8 mouse cellular contexts compared by ENCODE assay signal in genomic region chr3:103171505-103172267, GRCm38 (mm10). TPM values are rescaled to one million over a fixed set of nuclear protein-coding genes. Genes with fewer than 3 reads are reported as not detected.
A peak's percentile ranks its signal among the peaks of the same experiment; 100 is the strongest.
DNase-seq lines count a peak whose midpoint lies in the region; ATAC-seq and TF ChIP-seq lines count a peak whose summit lies in the region.

Gene Bcas2 (plus strand): TSS chr3:103171655.

- H3K9me3 ChIP-seq in heart, embryonic 10.5 days, result no peaks in the 10 kb centered on the region
- H3K9me3 ChIP-seq in kidney, embryonic 15.5 days (replicated peaks), result no peaks in the 10 kb centered on the region

- under 1% methylated on average over 56 of the region's 56 CpGs for WGBS in heart, embryonic 10.5 days
- under 1% methylated on average over 56 of the region's 56 CpGs for WGBS in kidney, embryonic 15.5 days

- peaks cover 32% of the 10 kb centered on the region for H3K36me3 ChIP-seq in heart, embryonic 10.5 days
- H3K36me3 ChIP-seq in kidney, embryonic 15.5 days, result peaks cover 33% of the 10 kb centered on the region

- peak; percentile 96 for ATAC-seq in kidney, embryonic 15.5 days (replicated peaks; ENCODE audit: low FRiP score)
- ATAC-seq in monocyte, adult 5-6 weeks (replicated peaks; ENCODE audit: insufficient number of reproducible peaks, low FRiP score, low TSS enrichment, poor library complexity, severe bottlenecking), result peak; percentile 89

- no peak; the same call in 1 of the 2 replicates for TF ChIP-seq POLR2A in bone marrow macrophage, adult 2 months (IDR thresholded peaks at IDR 0.05; ENCODE audit: borderline replicate concordance, low read depth, low read length)
- TF ChIP-seq POLR2A in embryonic fibroblast, embryonic 13.5 days (IDR thresholded peaks at IDR 0.05; ENCODE audit: low read depth, low read length), result peak; percentile 96

- peaks cover 9% of the 10 kb centered on the region for H3K4me1 ChIP-seq in bone marrow macrophage, adult 2 months (ENCODE audit: control insufficient read depth, insufficient read depth, low read length)
- H3K4me1 ChIP-seq in embryonic fibroblast, embryonic 13.5 days (ENCODE audit: control insufficient read depth, insufficient read depth, low read length), result no peaks in the 10 kb centered on the region
- 0 out of 2 replicates have a peak, but pooled peaks cover 9% of the 10 kb centered on the region for H3K4me1 ChIP-seq in heart, embryonic 10.5 days
- peaks cover 12% of the 10 kb centered on the region for H3K4me1 ChIP-seq in kidney, embryonic 15.5 days

- H3K27ac ChIP-seq in bone marrow macrophage, adult 2 months (ENCODE audit: insufficient read depth, low read depth, low read length), result peak within 1 kb of the TSS; percentile 53
- no peak within 1 kb of the TSS for H3K27ac ChIP-seq in embryonic fibroblast, embryonic 13.5 days (ENCODE audit: insufficient read depth, low read length)
- peak within 1 kb of the TSS; percentile 96 for H3K27ac ChIP-seq in heart, embryonic 10.5 days
- peak within 1 kb of the TSS; percentile 80 for H3K27ac ChIP-seq in kidney, embryonic 15.5 days

- H3K4me3 ChIP-seq in bone marrow macrophage, adult 2 months (ENCODE audit: insufficient read depth, low read length), result peak within 1 kb of the TSS; percentile 81
- peak within 1 kb of the TSS; percentile 91 for H3K4me3 ChIP-seq in embryonic fibroblast, embryonic 13.5 days (ENCODE audit: insufficient read depth, low read length)
- H3K4me3 ChIP-seq in heart, embryonic 10.5 days, result peak within 1 kb of the TSS; percentile 94
- H3K4me3 ChIP-seq in kidney, embryonic 15.5 days (replicated peaks), result peak within 1 kb of the TSS; percentile 83

- DNase-seq in A20 (ENCODE audit: low read depth, low spot score) (peak; percentile 98), liver (peak; percentile 99)
- DNase-seq in heart, embryonic 10.5 days (ENCODE audit: low spot score), result peak; percentile 98
- DNase-seq in spleen, postnatal 4 days (ENCODE audit: low spot score in 2 of 2), result peak; percentile 99 to 100

- 0 out of 2 replicates have a peak, but pooled peaks have one; percentile 14 for TF ChIP-seq CTCF in bone marrow macrophage, adult 2 months (IDR thresholded peaks at IDR 0.05; ENCODE audit: low read depth, low read length)
- TF ChIP-seq CTCF in embryonic fibroblast, embryonic 13.5 days (IDR thresholded peaks at IDR 0.05; ENCODE audit: borderline replicate concordance, insufficient read depth, low read length), result no peak

- peak within 1 kb of the TSS; percentile 73 for H3K9ac ChIP-seq in kidney, embryonic 15.5 days

- peak within 1 kb of the TSS; percentile 71 for H3K4me2 ChIP-seq in kidney, embryonic 15.5 days

- no peaks in the 10 kb centered on the region for H3K27me3 ChIP-seq in heart, embryonic 10.5 days (ENCODE audit: insufficient read depth, poor library complexity, severe bottlenecking)
- H3K27me3 ChIP-seq in kidney, embryonic 15.5 days, result no peaks in the 10 kb centered on the region

RNA-seq across cellular contexts. Expression of gene Bcas2, which starts in this region (rescaled TPM):
- 68.5 and 75.7 TPM in 2 replicates for polyA plus RNA-seq in bone marrow macrophage, adult 2 months (2012; ENCODE audit: insufficient read depth, insufficient read length, missing spikeins)
- 91.1 and 111 TPM in 2 replicates for polyA plus RNA-seq in embryonic fibroblast, embryonic 13.5 days (2011; ENCODE audit: insufficient read length, low read depth, missing spikeins)
- 150 and 186 TPM in 2 replicates for polyA plus RNA-seq in heart, embryonic 10.5 days (2016; fragmentation: Nextera tagmentation; extraction: Ambion mirVana)
- polyA plus RNA-seq in kidney, embryonic 15.5 days (2015; fragmentation: Nextera tagmentation; extraction: Ambion mirVana), result 189 and 197 TPM in 2 replicates
- total RNA-seq in monocyte, adult 5-6 weeks (2017), result 79.0 to 122 TPM (median 93.2 TPM) in 3 replicates
